In the genomic region with DNA sequence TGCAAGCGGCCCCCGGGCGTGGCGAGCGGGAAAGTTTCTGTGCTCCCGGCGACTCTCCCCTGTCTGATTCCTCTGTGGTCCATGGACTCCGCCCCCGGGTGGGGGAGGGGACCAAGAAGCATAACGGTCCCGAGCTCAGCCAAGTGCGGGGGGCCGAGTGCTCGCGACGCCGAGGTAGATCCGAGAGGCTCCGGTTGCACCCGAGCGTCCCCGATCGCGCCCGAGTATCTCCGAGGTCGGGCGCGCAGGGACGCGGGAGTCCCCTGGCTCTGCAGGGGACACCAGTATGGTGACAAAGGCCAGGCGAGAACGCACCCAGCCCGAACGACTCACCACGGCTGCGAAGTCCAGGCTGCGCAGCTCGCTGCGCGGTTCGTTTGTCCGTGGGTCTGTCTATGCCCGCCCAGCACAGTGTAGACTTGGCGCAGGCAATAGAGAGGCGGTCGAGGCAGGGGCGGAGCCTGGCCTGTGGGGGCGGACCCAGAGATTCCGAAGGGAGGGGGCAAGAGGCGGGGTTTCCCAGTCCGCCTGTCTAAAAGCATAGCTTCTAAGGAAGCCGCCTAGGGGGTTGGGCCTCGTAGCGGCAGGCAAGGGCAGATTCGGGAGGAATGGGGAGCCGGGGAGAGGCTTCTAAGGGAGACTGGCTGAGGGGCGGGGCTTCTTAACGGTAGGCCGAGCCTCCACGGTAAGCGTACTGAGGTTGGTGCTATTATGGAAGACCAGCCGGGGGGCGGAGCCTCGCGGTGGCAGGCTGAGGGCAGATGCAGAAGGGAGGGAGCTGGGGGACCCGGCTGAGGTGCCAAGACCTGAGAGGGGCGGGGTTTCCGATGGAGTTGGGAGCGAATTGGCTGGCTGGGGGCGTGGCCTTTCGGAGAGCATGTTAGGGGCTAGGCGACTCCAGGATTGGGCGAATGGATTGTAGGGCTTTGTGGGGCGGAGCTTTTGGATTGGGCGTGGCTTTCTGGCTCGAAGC, we compare ENCODE assay signal across 8 mouse cellular contexts. TPM values are rescaled to one million over a fixed set of nuclear protein-coding genes. Genes with fewer than 3 reads are reported as not detected.
DNase-seq lines count a peak whose midpoint lies in the region; ATAC-seq lines count a peak whose summit lies in the region.

No protein-coding gene starts in this region.

- H3K4me2 ChIP-seq in hindbrain, embryonic 14.5 days (replicated peaks): peak overlapping the region; percentile 58

- peak overlapping the region; percentile 79 for H3K27ac ChIP-seq in hindbrain, embryonic 14.5 days

- H3K27me3 ChIP-seq in hindbrain, embryonic 14.5 days (ENCODE audit: control insufficient read depth, insufficient read depth, low read length): no peaks in the 10 kb centered on the region

- H3K4me1 ChIP-seq in hindbrain, embryonic 14.5 days (replicated peaks; ENCODE audit: control insufficient read depth, insufficient read depth, low read length): peaks cover 43% of the 10 kb centered on the region

- H3K9me3 ChIP-seq in hindbrain, embryonic 14.5 days (ENCODE audit: control insufficient read depth, low read length): no peaks in the 10 kb centered on the region

- H3K36me3 ChIP-seq in hindbrain, embryonic 14.5 days (replicated peaks; ENCODE audit: control insufficient read depth, insufficient read depth): peaks cover 12% of the 10 kb centered on the region

- H3K9ac ChIP-seq in hindbrain, embryonic 14.5 days: peak overlapping the region; percentile 49

- WGBS in hindbrain, embryonic 14.5 days: under 1% methylated on average over 77 of the region's 77 CpGs

- peak; percentile 92 for ATAC-seq in hindbrain, embryonic 14.5 days (ENCODE audit: low FRiP score)

- peak overlapping the region; percentile 33 for H3K4me3 ChIP-seq in hindbrain, embryonic 14.5 days (replicated peaks; ENCODE audit: low read length)

- peak; percentile 100 for DNase-seq in R1 (ENCODE audit: low read depth, low spot score)
- DNase-seq in cerebellum, postnatal 25 days: peak; percentile 88 to 91
- DNase-seq in frontal cortex, postnatal 25 days (ENCODE audit: low spot score in 2 of 2): peak; percentile 85 to 90
- peak; percentile 92 for DNase-seq in hindbrain, embryonic 14.5 days (ENCODE audit: low spot score)
- DNase-seq in layer of hippocampus, postnatal 36 days: peak; percentile 95 to 96
- DNase-seq in lung, postnatal 36 days: peak; percentile 99
- DNase-seq in retina, postnatal 1 day: peak; percentile 100
- DNase-seq in urinary bladder, adult 18-20 months (ENCODE audit: low spot score in 2 of 2): peak; percentile 98

RNA-seq across cellular contexts. Expression of a gene that starts 14.2 kb away (rescaled TPM):
- 272 and 276 TPM in 2 replicates for polyA plus RNA-seq in hindbrain, embryonic 14.5 days (2014; fragmentation: Nextera tagmentation; extraction: Ambion mirVana)
- 100 to 1,000 TPM; 657 to 686 TPM for total RNA-seq in layer of hippocampus, postnatal 36 days (2021)

RNA-seq across cellular contexts. Expression of a gene that starts 50.2 kb away (rescaled TPM):
- not detected in 2 replicates for polyA plus RNA-seq in hindbrain, embryonic 14.5 days (2014; fragmentation: Nextera tagmentation; extraction: Ambion mirVana)
- total RNA-seq in layer of hippocampus, postnatal 36 days (2021): not detected

Comparison
In these comparisons a context has a peak if more than half of its experiments do, and no peak if none do; other contexts are left out.
1. Peak in every context shown above with its lines: DNase-seq, ATAC-seq, H3K4me3 ChIP-seq and H3K27ac ChIP-seq.